Mouse (Mus musculus): ENCODE results near the gene Plcg1. TPM values are rescaled to one million over a fixed set of nuclear protein-coding genes. Genes with fewer than 3 reads are reported as not detected.

Gene Plcg1
- polyA plus RNA-seq, 1 experiment from 2014 or later: 80.6 TPM

DNA sequence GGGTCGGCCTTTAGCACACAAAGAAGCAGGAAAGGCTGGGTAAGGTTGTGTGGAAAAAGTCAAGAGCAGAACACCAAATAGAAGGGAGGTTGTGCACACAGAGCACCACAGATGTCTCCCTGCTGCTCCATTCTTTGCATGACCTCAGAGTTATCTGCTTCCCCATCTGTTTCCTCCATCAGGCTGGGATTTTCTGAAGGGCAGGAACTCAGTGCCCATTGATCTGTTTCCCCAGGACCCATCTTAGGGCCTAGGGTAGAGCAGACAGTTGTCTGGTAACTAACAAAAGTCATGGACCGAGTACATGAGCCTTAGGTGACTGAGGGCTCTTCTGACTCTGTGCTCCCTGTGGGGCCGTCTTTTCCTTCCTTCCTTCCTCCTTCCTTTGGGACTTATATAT, 10.5 kb downstream of the Plcg1 start:
- Histone ChIP-seq H3K36me3 (ENCODE audit: control insufficient read depth, insufficient read depth, low read length) (no peaks in the 10 kb centered on the region; the same call in none of the 2 replicates), H3K27ac (ENCODE audit: low read depth, low read length) (0 out of 2 replicates have a peak overlapping the region, but pooled peaks have one; percentile 7)
- 79% methylated on average over 3 of the region's 3 CpGs for WGBS

DNA sequence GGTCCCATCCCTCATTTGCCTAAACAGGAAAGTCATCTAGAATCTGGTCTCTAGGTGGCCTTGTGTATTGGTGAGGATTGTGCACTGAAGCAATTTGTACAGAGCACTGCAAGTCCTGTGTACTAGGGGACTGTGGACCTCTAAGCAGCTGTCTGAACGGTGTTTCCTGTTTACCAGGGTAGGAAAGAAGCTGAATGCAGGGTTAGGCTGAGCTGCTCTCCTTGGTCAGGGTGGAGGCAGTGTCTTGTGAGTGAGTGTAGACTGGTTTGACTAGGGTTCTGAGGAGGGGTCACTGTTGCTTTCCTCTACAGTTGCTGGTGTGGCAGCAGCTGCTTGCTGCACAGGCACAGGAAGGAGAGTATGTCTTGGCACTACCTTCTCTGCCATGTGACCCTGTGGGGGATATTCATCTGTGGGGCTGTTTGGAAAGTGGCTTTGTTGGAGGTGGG, 11.1 kb downstream of the Plcg1 start:
- Histone ChIP-seq H3K4me1 (ENCODE audit: control insufficient read depth, insufficient read depth, low read length) (peaks cover 12% of the 10 kb centered on the region; the same call in 1 of the 2 replicates), H3K4me2 (ENCODE audit: low read depth) (no peak overlapping the region), H3K9me3 (ENCODE audit: control insufficient read depth, low read length) (no peaks in the 10 kb centered on the region), H3K27me3 (ENCODE audit: control insufficient read depth, insufficient read depth, low read length) (no peaks in the 10 kb centered on the region), H3K36me3 (ENCODE audit: control insufficient read depth, insufficient read depth, low read length) (no peaks in the 10 kb centered on the region; the same call in none of the 2 replicates), H3K9ac (ENCODE audit: low read length) (no peak overlapping the region), H3K27ac (ENCODE audit: low read depth, low read length) (no peak overlapping the region), H3K4me3 (ENCODE audit: low read depth, low read length) (no peak overlapping the region)
- 77% methylated on average over 1 of the region's 1 CpGs for WGBS
- no peak for ATAC-seq (ENCODE audit: insufficient read depth, low FRiP score, low TSS enrichment)
- no peak for DNase-seq (ENCODE audit: low spot score)

More for the DNA sequence above, 10.5 kb downstream of the Plcg1 start:
- no peak overlapping the region for H3K4me3 ChIP-seq (ENCODE audit: low read depth, low read length)
- no peaks in the 10 kb centered on the region for H3K27me3 ChIP-seq (ENCODE audit: control insufficient read depth, insufficient read depth, low read length)
- peaks cover 12% of the 10 kb centered on the region; the same call in 1 of the 2 replicates for H3K4me1 ChIP-seq (ENCODE audit: control insufficient read depth, insufficient read depth, low read length)
- DNase-seq (ENCODE audit: low spot score) (no peak), ATAC-seq (ENCODE audit: insufficient read depth, low FRiP score, low TSS enrichment) (no peak)
- no peak overlapping the region for H3K4me2 ChIP-seq (ENCODE audit: low read depth)
- H3K9me3 ChIP-seq (ENCODE audit: control insufficient read depth, low read length): no peaks in the 10 kb centered on the region
- H3K9ac ChIP-seq (ENCODE audit: low read length): no peak overlapping the region

DNA sequence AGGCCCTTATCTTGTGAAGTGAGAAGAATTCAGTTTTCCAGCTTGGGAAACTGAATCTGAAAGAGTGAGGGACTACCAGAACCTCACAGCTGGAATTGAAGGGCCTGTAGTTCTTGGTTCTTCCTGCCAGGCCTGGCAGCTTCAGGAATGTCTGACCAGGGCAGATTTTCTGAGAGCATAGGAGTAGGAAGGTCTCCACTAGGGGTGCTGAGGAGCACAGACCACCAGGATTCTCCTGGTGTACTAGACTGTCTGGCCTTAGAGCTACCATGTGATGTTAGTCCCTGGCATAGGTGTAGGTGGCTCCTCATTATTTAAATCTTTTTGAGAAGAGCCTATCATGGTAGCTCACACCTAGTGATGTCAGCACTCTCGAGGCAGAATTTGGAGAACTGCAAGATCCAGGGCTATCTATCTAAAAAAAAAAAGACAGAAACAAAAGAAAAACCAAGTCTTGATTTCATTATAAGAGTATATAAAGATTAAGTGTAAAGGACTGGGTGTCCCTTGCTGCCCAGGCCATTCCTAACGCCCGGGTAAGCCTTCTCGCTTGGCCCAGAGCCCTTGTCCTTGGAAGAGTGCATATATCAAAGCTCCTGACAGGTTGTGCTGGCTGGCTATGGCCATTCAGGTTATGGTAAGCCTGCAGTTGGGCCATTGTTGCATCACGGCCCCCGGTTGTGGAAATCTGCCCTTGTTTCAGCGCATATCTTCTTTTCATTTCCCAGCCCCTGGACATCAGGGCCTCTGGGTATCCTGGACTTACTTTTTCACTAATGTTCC, 13.1 kb downstream of the Plcg1 start:
- Histone ChIP-seq H3K36me3 (ENCODE audit: control insufficient read depth, insufficient read depth, low read length) (peaks cover 14% of the 10 kb centered on the region), H3K9ac (ENCODE audit: low read length) (no peak overlapping the region), H3K27me3 (ENCODE audit: control insufficient read depth, insufficient read depth, low read length) (no peaks in the 10 kb centered on the region), H3K9me3 (ENCODE audit: control insufficient read depth, low read length) (no peaks in the 10 kb centered on the region), H3K27ac (ENCODE audit: low read depth, low read length) (no peak overlapping the region), H3K4me2 (ENCODE audit: low read depth) (no peak overlapping the region), H3K4me1 (ENCODE audit: control insufficient read depth, insufficient read depth, low read length) (peaks cover 10% of the 10 kb centered on the region; the same call in 1 of the 2 replicates), H3K4me3 (ENCODE audit: low read depth, low read length) (no peak overlapping the region)
- 88% methylated on average over 7 of the region's 7 CpGs for WGBS
- peak; percentile 32 for DNase-seq (ENCODE audit: low spot score)
- ATAC-seq (ENCODE audit: insufficient read depth, low FRiP score, low TSS enrichment): 0 out of 2 replicates have a peak, but pooled peaks have one; percentile 50

DNA sequence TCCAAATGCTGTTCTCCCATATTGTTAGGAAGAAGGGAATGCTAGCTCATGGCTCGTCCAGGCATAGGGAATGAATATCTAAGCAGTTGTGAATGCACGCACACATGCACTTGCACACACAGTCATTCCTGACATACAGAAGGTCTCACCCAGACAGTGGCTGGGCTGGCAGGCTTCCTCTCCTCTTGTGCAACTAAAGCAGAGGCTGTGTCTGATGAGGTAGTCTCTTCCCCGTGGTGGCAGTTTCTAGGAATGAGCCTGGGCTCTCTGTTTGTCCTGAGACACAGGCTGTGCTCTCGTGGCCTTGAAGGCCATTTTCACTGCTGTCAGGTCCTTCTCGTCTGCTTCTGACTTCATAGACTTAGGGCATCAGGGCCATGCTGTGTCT, 13.7 kb downstream of the Plcg1 start:
- Histone ChIP-seq H3K4me2 (ENCODE audit: low read depth) (no peak overlapping the region), H3K9me3 (ENCODE audit: control insufficient read depth, low read length) (no peaks in the 10 kb centered on the region), H3K9ac (ENCODE audit: low read length) (no peak overlapping the region), H3K36me3 (ENCODE audit: control insufficient read depth, insufficient read depth, low read length) (peaks cover 17% of the 10 kb centered on the region), H3K27ac (ENCODE audit: low read depth, low read length) (no peak overlapping the region), H3K27me3 (ENCODE audit: control insufficient read depth, insufficient read depth, low read length) (no peaks in the 10 kb centered on the region), H3K4me3 (ENCODE audit: low read depth, low read length) (no peak overlapping the region; the same call in 1 of the 2 replicates), H3K4me1 (ENCODE audit: control insufficient read depth, insufficient read depth, low read length) (peaks cover 6% of the 10 kb centered on the region; the same call in 1 of the 2 replicates)
- no peak for ATAC-seq (ENCODE audit: insufficient read depth, low FRiP score, low TSS enrichment)
- DNase-seq (ENCODE audit: low spot score): no peak
- 85% methylated on average over 5 of the region's 5 CpGs for WGBS

DNA sequence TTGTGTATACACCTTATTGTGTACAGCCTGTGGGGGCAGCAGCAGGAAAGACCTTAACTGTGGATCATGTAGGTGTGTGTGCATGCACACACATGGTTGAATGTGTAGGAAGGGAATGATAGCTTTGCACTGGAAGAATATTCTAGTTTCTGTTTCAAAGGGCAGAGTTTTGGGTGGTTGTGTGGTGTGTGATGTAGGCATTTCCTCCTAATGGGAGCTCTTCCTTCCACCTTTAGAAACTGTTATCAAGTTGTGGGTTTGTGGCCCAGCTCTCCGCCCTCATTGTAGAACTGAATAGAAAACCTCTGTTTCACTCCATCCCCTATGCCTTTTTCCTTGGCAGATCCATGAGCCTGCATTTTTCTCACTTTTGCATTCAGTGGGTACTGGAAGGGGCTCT, 14.4 kb downstream of the Plcg1 start:
- no peak for ATAC-seq (ENCODE audit: insufficient read depth, low FRiP score, low TSS enrichment)
- H3K36me3 ChIP-seq (ENCODE audit: control insufficient read depth, insufficient read depth, low read length): peaks cover 19% of the 10 kb centered on the region
- WGBS: 94% methylated on average over 1 of the region's 1 CpGs

DNA sequence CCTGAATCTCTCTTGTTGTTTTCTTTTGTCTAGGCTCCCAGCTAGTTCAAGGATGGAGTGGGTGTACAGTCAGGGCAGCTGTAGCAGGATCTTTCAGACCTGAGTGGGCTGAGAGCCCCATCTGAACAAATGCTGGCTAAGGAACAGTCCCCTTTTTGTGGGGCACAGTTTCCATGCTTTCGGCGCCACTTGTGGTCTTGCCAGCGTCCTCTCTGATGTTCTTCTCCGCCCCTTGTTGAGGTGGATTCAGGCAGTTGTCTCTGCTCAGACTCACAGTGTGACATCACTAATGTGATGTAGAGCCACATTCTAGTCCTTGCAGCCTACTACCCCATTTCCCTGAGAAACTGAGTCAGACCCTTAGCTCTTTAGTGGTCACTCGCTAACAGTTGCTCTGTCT, 15.5 kb downstream of the Plcg1 start:
- H3K4me2 ChIP-seq (ENCODE audit: low read depth): no peak overlapping the region
- peaks cover 23% of the 10 kb centered on the region for H3K36me3 ChIP-seq (ENCODE audit: control insufficient read depth, insufficient read depth, low read length)
- H3K4me1 ChIP-seq (ENCODE audit: control insufficient read depth, insufficient read depth, low read length): peaks cover 2% of the 10 kb centered on the region; the same call in 1 of the 2 replicates
- 95% methylated on average over 5 of the region's 5 CpGs for WGBS
- H3K27ac ChIP-seq (ENCODE audit: low read depth, low read length): no peak overlapping the region
- ATAC-seq (ENCODE audit: insufficient read depth, low FRiP score, low TSS enrichment) (no peak), DNase-seq (ENCODE audit: low spot score) (no peak)
- H3K9ac ChIP-seq (ENCODE audit: low read length): no peak overlapping the region
- no peaks in the 10 kb centered on the region for H3K27me3 ChIP-seq (ENCODE audit: control insufficient read depth, insufficient read depth, low read length)
- H3K4me3 ChIP-seq (ENCODE audit: low read depth, low read length): no peak overlapping the region
- H3K9me3 ChIP-seq (ENCODE audit: control insufficient read depth, low read length): no peaks in the 10 kb centered on the region

More for the DNA sequence above, 14.4 kb downstream of the Plcg1 start:
- DNase-seq (ENCODE audit: low spot score): no peak
- no peaks in the 10 kb centered on the region for H3K27me3 ChIP-seq (ENCODE audit: control insufficient read depth, insufficient read depth, low read length)
- H3K9me3 ChIP-seq (ENCODE audit: control insufficient read depth, low read length): no peaks in the 10 kb centered on the region
- no peak overlapping the region for H3K4me3 ChIP-seq (ENCODE audit: low read depth, low read length)
- no peak overlapping the region for H3K27ac ChIP-seq (ENCODE audit: low read depth, low read length)
- peaks cover 6% of the 10 kb centered on the region; the same call in 1 of the 2 replicates for H3K4me1 ChIP-seq (ENCODE audit: control insufficient read depth, insufficient read depth, low read length)
- H3K9ac ChIP-seq (ENCODE audit: low read length): no peak overlapping the region
- H3K4me2 ChIP-seq (ENCODE audit: low read depth): no peak overlapping the region

DNA sequence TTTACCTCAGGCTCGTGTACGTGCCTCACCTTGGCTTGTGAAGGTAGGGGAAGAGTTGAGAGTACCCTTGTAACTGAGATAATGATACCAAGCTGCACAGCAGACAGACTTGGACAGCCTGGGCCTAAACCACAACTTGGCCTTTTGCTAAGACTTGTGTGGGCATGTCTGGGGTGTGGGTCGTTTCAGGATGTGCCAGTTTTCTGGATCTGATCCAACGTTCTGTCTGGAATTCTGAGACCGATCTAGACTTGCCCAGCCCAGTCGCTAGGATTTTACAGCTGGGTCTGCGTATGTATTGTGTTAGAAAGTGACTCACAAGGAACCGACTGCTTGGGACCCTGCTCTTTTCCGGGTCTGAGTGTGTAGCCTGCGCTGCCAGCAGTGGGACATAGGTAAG, 16.0 kb downstream of the Plcg1 start:
- Histone ChIP-seq H3K4me1 (ENCODE audit: control insufficient read depth, insufficient read depth, low read length) (no peaks in the 10 kb centered on the region), H3K27ac (ENCODE audit: low read depth, low read length) (no peak overlapping the region), H3K27me3 (ENCODE audit: control insufficient read depth, insufficient read depth, low read length) (no peaks in the 10 kb centered on the region), H3K9me3 (ENCODE audit: control insufficient read depth, low read length) (no peaks in the 10 kb centered on the region), H3K4me3 (ENCODE audit: low read depth, low read length) (no peak overlapping the region), H3K9ac (ENCODE audit: low read length) (no peak overlapping the region), H3K36me3 (ENCODE audit: control insufficient read depth, insufficient read depth, low read length) (peaks cover 27% of the 10 kb centered on the region), H3K4me2 (ENCODE audit: low read depth) (no peak overlapping the region)
- 95% methylated on average over 10 of the region's 10 CpGs for WGBS
- DNase-seq (ENCODE audit: low spot score) (no peak), ATAC-seq (ENCODE audit: insufficient read depth, low FRiP score, low TSS enrichment) (no peak)

DNA sequence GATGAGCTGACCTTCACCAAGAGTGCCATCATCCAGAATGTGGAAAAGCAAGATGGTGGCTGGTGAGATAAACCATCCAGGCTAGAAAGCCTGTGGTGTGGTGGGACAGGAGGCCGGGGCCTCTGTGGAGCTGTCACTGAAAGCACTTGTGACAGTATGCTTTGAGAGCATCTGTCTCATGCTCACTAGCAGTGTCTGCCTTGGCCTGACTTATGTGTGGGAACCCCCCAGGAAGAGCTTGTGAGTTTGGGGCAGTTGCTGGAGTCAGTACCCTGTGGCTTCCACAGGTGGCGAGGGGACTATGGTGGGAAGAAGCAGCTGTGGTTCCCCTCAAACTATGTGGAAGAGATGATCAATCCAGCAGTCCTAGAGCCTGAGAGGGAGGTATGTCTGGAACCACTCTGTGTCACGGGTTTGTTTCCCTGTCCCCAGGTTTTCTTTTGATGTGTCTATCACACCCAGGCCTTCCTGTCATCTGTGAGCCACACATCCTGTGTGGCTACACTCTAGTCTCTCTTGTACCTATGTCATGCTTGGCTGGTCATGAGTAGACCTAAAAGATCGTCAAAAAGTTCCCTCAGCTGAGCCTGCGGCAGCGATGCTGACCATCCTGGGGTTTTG, 25.6 kb downstream of the Plcg1 start:
- Histone ChIP-seq H3K27me3 (ENCODE audit: control insufficient read depth, insufficient read depth, low read length) (no peaks in the 10 kb centered on the region), H3K9ac (ENCODE audit: low read length) (no peak overlapping the region), H3K9me3 (ENCODE audit: control insufficient read depth, low read length) (no peaks in the 10 kb centered on the region), H3K4me1 (ENCODE audit: control insufficient read depth, insufficient read depth, low read length) (no peaks in the 10 kb centered on the region), H3K4me2 (ENCODE audit: low read depth) (no peak overlapping the region), H3K36me3 (ENCODE audit: control insufficient read depth, insufficient read depth, low read length) (peaks cover 48% of the 10 kb centered on the region), H3K4me3 (ENCODE audit: low read depth, low read length) (no peak overlapping the region), H3K27ac (ENCODE audit: low read depth, low read length) (no peak overlapping the region)
- ATAC-seq (ENCODE audit: insufficient read depth, low FRiP score, low TSS enrichment) (no peak), DNase-seq (ENCODE audit: low spot score) (no peak)
- WGBS: 91% methylated on average over 6 of the region's 6 CpGs

Data from neural tube, embryonic 11.5 days (tissue).